Mouse (Mus musculus): ENCODE results near the gene Wnt8b. TPM values are rescaled to one million over a fixed set of nuclear protein-coding genes. Genes with fewer than 3 reads are reported as not detected.

Gene Wnt8b
- total and polyA plus RNA-seq, 3 experiments: 0.07 TPM; not detected in 2

GRCm38 (mm10) chr19:44545321-44546041, 52.2 kb downstream of the Wnt8b start, which contains the start of gene Sec31b:
Sec31b (minus strand) TSS chr19:44545864.
- no peak for DNase-seq (ENCODE audit: extremely low read depth)
- H3K36me3 ChIP-seq (replicated peaks in 1 of 2; ENCODE audit: control insufficient read depth in 1 of 2, insufficient read depth in 1 of 2, low read length in 1 of 2): peaks cover 18 to 37% of the 10 kb centered on the region in 2 experiments
- no peak within 1 kb of the TSS for H3K4me2 ChIP-seq (ENCODE audit: insufficient read depth, low read depth, poor library complexity, severe bottlenecking)
- no peaks in the 10 kb centered on the region for H3K27me3 ChIP-seq (replicated peaks)
- no peaks in the 10 kb centered on the region for H3K79me2 ChIP-seq (replicated peaks; ENCODE audit: control insufficient read depth, extremely low read depth, insufficient read depth, poor library complexity, severe bottlenecking)
- TF ChIP-seq TCF12 (IDR thresholded peaks at IDR 0.05; ENCODE audit: low read depth, low read length) (no peak), MAZ (IDR thresholded peaks at IDR 0.05; ENCODE audit: low read depth, low read length) (no peak), NELFE (IDR thresholded peaks at IDR 0.05; ENCODE audit: low read depth, low read length) (no peak), IRF4 (IDR thresholded peaks at IDR 0.05; ENCODE audit: low read depth, low read length) (no peak), POLR2A (IDR thresholded peaks at IDR 0.05; ENCODE audit: low read depth, low read length) (no peak), MXI1 (IDR thresholded peaks at IDR 0.05; ENCODE audit: low read depth, low read length) (no peak), UBTF (IDR thresholded peaks at IDR 0.05; ENCODE audit: low read depth, low read length) (no peak), RCOR1 (conservative IDR thresholded peaks at IDR 0.05; ENCODE audit: low read depth, low read length) (no peak), MAX (IDR thresholded peaks at IDR 0.05; ENCODE audit: low read length) (no peak), JUN (IDR thresholded peaks at IDR 0.05; ENCODE audit: insufficient read depth, low read depth, low read length) (no peak), RAD21 (IDR thresholded peaks at IDR 0.05; ENCODE audit: low read depth, low read length) (no peak), E2F4 (IDR thresholded peaks at IDR 0.05; ENCODE audit: insufficient replicate concordance, low read depth, low read length) (no peak), USF2 (conservative IDR thresholded peaks at IDR 0.05; ENCODE audit: low read depth, low read length) (no peak), PAX5 (IDR thresholded peaks at IDR 0.05; ENCODE audit: low read length) (no peak), CTCF (conservative IDR thresholded peaks at IDR 0.05 in 1 of 2, IDR thresholded peaks at IDR 0.05 in 1 of 2; ENCODE audit: low read depth in 2 of 2, low read length in 2 of 2) (no peak), BHLHE40 (IDR thresholded peaks at IDR 0.05; ENCODE audit: low read depth, low read length) (no peak), USF1 (IDR thresholded peaks at IDR 0.05; ENCODE audit: low read depth, low read length) (no peak), ZC3H11A (IDR thresholded peaks at IDR 0.05; ENCODE audit: low read depth, low read length) (no peak), JUND (conservative IDR thresholded peaks at IDR 0.05; ENCODE audit: low read depth, low read length) (no peak)
- no peaks in the 10 kb centered on the region for H3K4me1 ChIP-seq (ENCODE audit: control insufficient read depth in 1 of 2, insufficient read depth in 2 of 2)
- H3K27ac ChIP-seq (ENCODE audit: insufficient read depth, low read depth): no peak within 1 kb of the TSS
- H3K4me3 ChIP-seq (replicated peaks in 1 of 3; ENCODE audit: low read depth in 2 of 3, low read length in 2 of 3, poor library complexity in 1 of 3): no peak within 1 kb of the TSS
- H3K9me3 ChIP-seq (replicated peaks; ENCODE audit: low read length): peaks cover 3% of the 10 kb centered on the region
- in situ Hi-C loops (cut with MboI; ENCODE audit: low pct_ligation_motif_present, low pct_unique_long_range_greater_than_20kb, low sequenced_read_pairs): no loop called here
- dilution Hi-C loops (cut with MboI; ENCODE audit: extremely low pct_ligation_motif_present, extremely low pct_unique_long_range_greater_than_20kb, low sequenced_read_pairs): no loop called here
- no peak within 1 kb of the TSS for H3K9ac ChIP-seq (ENCODE audit: insufficient read depth, low read depth)

GRCm38 (mm10) chr19:44552731-44553130, 59.5 kb downstream of the Wnt8b start, which contains the start of gene Gm20538:
Gm20538 (minus strand) TSS chr19:44552831.
- dilution Hi-C loops (cut with MboI; ENCODE audit: extremely low pct_ligation_motif_present, extremely low pct_unique_long_range_greater_than_20kb, low sequenced_read_pairs): no loop called here
- Histone ChIP-seq H3K79me2 (replicated peaks; ENCODE audit: control insufficient read depth, extremely low read depth, insufficient read depth, poor library complexity, severe bottlenecking) (peaks cover 13% of the 10 kb centered on the region), H3K9me3 (replicated peaks; ENCODE audit: low read length) (no peaks in the 10 kb centered on the region), H3K4me1 (ENCODE audit: control insufficient read depth in 1 of 2, insufficient read depth in 2 of 2) (peaks cover 0 to 17% of the 10 kb centered on the region in 2 experiments; a peak in 2 of 4 replicates), H3K4me2 (ENCODE audit: insufficient read depth, low read depth, poor library complexity, severe bottlenecking) (no peak within 1 kb of the TSS), H3K36me3 (replicated peaks in 1 of 2; ENCODE audit: control insufficient read depth in 1 of 2, insufficient read depth in 1 of 2, low read length in 1 of 2) (peaks cover 43 to 58% of the 10 kb centered on the region in 2 experiments), H3K27me3 (replicated peaks) (no peaks in the 10 kb centered on the region), H3K27ac (ENCODE audit: insufficient read depth, low read depth) (no peak within 1 kb of the TSS), H3K4me3 (replicated peaks in 1 of 3; ENCODE audit: low read depth in 2 of 3, low read length in 2 of 3, poor library complexity in 1 of 3) (no peak within 1 kb of the TSS), H3K9ac (ENCODE audit: insufficient read depth, low read depth) (no peak within 1 kb of the TSS)
- in situ Hi-C loops (cut with MboI; ENCODE audit: low pct_ligation_motif_present, low pct_unique_long_range_greater_than_20kb, low sequenced_read_pairs): loop anchor here (10.0 kb wide), 1 partner anchor 178 kb away; no protein-coding TSS in a partner anchor
- no peak for TF ChIP-seq CTCF (conservative IDR thresholded peaks at IDR 0.05 in 1 of 2, IDR thresholded peaks at IDR 0.05 in 1 of 2; ENCODE audit: low read depth in 2 of 2, low read length in 2 of 2)
- TF ChIP-seq E2F4 (IDR thresholded peaks at IDR 0.05; ENCODE audit: insufficient replicate concordance, low read depth, low read length): no peak
- no peak for TF ChIP-seq CHD1 (IDR thresholded peaks at IDR 0.05; ENCODE audit: low read depth, low read length)
- no peak for TF ChIP-seq POLR2A (IDR thresholded peaks at IDR 0.05; ENCODE audit: low read depth, low read length)
- TF ChIP-seq HCFC1 (IDR thresholded peaks at IDR 0.05; ENCODE audit: low read depth, low read length): no peak
- no peak for TF ChIP-seq IRF4 (IDR thresholded peaks at IDR 0.05; ENCODE audit: low read depth, low read length)
- DNase-seq (ENCODE audit: extremely low read depth): no peak

All from CH12.LX (cell line).